Mouse (Mus musculus) heart, postnatal 0 days (tissue): Measurements from ENCODE around the gene Tmem218.

Experiments
- CTCF ChIP-seq: IDR thresholded peaks from 2 replicates; pipeline ENCODE4 v1.5.1; 2016; ENCODE audit warnings: antibody characterized with exemption, control low read depth, low read depth
- EP300 ChIP-seq: IDR thresholded peaks from 2 replicates; pipeline ENCODE4 v1.6.1; 2016; ENCODE audit warnings: antibody characterized with exemption, low read depth

DNA sequence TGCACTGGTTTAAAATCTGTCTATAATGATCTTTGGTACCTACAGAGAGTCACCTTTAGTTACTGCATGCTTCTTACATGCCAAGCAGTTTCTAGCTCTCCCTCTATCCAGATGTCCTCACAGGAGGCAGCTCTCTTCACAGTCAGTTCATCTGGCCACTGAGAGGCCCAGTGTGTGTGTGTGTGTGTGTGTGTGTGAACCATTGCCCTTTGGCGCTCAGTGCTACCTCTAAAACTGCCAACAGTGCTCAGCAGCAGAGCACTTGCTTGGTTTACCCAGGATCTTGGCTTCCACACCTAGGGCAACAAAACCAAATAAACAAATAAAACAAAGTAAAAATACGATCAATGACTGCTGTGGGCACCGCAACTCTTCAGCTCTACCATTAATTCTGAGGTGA lies 42.0 kb downstream of the Tmem218 start:
- TF ChIP-seq CTCF, result no peak
- no peak for TF ChIP-seq EP300
